Mouse (Mus musculus) heart, postnatal 0 days (tissue): Measurements from ENCODE around the gene Fxr2. TPM values are rescaled to one million over a fixed set of nuclear protein-coding genes. Genes with fewer than 3 reads are reported as not detected.
"Not testable (repeated sequence)": the region's sequence is repeated elsewhere in the genome, so short reads cannot be mapped to it uniquely, and the experiment has no call there.

Source experiments
- ATAC-seq: fragments of 200-750 bp; cut with Nextera tagmentation; 2 replicates; pipeline ENCODE4 v1.8.0; 2017; ENCODE audit warnings: low read depth, moderate number of reproducible peaks, moderate library complexity; ENCODE audit not compliant: insufficient read depth
- DNase-seq: peaks from one replicate; pipeline ENCODE4 v3.0.0-alpha.2; 2016; ENCODE audit warnings: low spot score
- H3K27ac ChIP-seq: fragments of 300-500 bp; sonication (generic); 2 replicates; pipeline ENCODE4 v1.5.1; 2014; ENCODE audit warnings: low read depth, mild to moderate bottlenecking
- H3K27me3 ChIP-seq: fragments of 300-500 bp; sonication (generic); 2 replicates; pipeline ENCODE4 v1.6.1; 2014; ENCODE audit warnings: low read length, mixed read lengths; ENCODE audit not compliant: control insufficient read depth, insufficient read depth
- H3K36me3 ChIP-seq: fragments of 300-500 bp; sonication (generic); replicated peaks from 2 replicates; pipeline ENCODE4 v1.6.1; 2014; ENCODE audit warnings: low read length, mixed read lengths; ENCODE audit not compliant: control insufficient read depth, insufficient read depth
- H3K4me1 ChIP-seq: fragments of 300-500 bp; sonication (generic); 2 replicates; pipeline ENCODE4 v1.6.1; 2014; ENCODE audit warnings: antibody characterized with exemption; ENCODE audit not compliant: control insufficient read depth, insufficient read depth
- H3K4me2 ChIP-seq: fragments of 300-500 bp; sonication (generic); 2 replicates; pipeline ENCODE4 v1.6.1; 2014; ENCODE audit warnings: low read depth, mild to moderate bottlenecking, low read length, moderate library complexity
- H3K4me3 ChIP-seq: fragments of 300-500 bp; sonication (generic); 2 replicates; pipeline ENCODE4 v1.5.1; 2014; ENCODE audit warnings: low read depth, low read length
- H3K9ac ChIP-seq: fragments of 300-500 bp; sonication (generic); replicated peaks from 2 replicates; pipeline ENCODE4 v1.6.1; 2014; ENCODE audit warnings: low read depth, low read length, mixed read lengths
- H3K9me3 ChIP-seq: fragments of 300-500 bp; sonication (generic); replicated peaks from 2 replicates; pipeline ENCODE4 v1.6.1; 2016; ENCODE audit warnings: low read length; ENCODE audit not compliant: control insufficient read depth
- CTCF ChIP-seq: IDR thresholded peaks from 2 replicates; pipeline ENCODE4 v1.5.1; 2016; ENCODE audit warnings: antibody characterized with exemption, control low read depth, low read depth
- EP300 ChIP-seq: IDR thresholded peaks from 2 replicates; pipeline ENCODE4 v1.6.1; 2016; ENCODE audit warnings: antibody characterized with exemption, low read depth
- WGBS: fragments of 180-500 bp; shearing (Covaris S2); extraction: QIAGEN DNeasy Blood & Tissue Kit; methylation state at CpG from one replicate; pipeline ENCODE4 v1.1.7; 2014; 5-methylcytosine and 5-hydroxymethylcytosine counted together
- polyA plus RNA-seq: library from polyadenylated mRNA; unstranded; fragments of >200 nt; fragmentation: Nextera tagmentation; extraction: Ambion mirVana; gene quantifications from 2 replicates; pipeline ENCODE4 v1.2.1, GENCODE M21; 2015
- total RNA-seq: library from RNA; depleted of rRNA; stranded (reverse); fragments of >200 nt; gene quantifications from 2 replicates; pipeline ENCODE4 v1.2.3, GENCODE M21; 2014; ENCODE audit warnings: low replicate concordance

The Fxr2 gene
- total and polyA plus RNA-seq, 2 experiments from 2014 or later = 15.8 to 64.7 TPM

DNA sequence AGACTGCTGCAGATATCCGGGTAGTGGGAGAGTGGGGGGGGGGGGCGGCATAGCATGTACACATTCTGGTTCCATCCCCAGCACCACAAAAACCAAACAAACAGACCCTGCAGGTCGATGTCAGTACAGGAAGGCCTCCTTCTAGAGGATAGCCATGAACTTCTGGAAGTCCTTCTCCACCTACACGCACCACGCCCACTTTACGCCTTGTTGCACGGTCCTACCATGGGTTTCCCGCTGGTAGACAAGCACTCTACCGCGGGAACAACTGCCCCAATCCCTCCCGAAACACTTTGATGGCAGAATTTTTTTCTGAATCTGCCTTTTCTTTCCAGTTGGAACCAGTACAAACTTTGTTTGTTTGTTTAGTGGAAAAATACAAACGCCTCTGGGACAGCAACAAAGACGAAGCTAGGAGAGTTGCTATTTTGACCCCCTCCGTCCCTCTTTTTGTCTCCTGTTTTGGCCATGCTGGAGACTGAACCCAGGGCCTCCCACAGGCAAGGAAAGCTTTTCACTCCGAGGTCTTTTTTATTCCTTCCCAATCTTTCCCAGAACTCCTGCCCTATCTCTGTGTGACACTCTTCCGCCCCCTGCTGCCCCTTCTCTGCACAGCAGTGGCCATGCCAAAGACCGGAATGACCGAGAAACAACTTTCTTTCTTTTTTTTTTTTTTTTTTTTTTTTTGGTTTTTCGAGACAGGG, 19.1 kb upstream of the Fxr2 start:
- ATAC-seq (peak; percentile 78), DNase-seq (peak; percentile 88)
- peak overlapping the region; percentile 44 for H3K4me2 ChIP-seq
- no peaks in the 10 kb centered on the region for H3K36me3 ChIP-seq
- no peak overlapping the region for H3K27ac ChIP-seq
- 15% methylated on average over 18 of the region's 19 CpGs for WGBS
- no peaks in the 10 kb centered on the region for H3K27me3 ChIP-seq
- peaks cover 5% of the 10 kb centered on the region; the same call in 1 of the 2 replicates for H3K4me1 ChIP-seq
- TF ChIP-seq CTCF (peak; percentile 92), EP300 (no peak)
- peak overlapping the region; percentile 34; the same call in 1 of the 2 replicates for H3K9ac ChIP-seq
- 0 out of 2 replicates have a peak overlapping the region, but pooled peaks have one; percentile 11 for H3K4me3 ChIP-seq
- H3K9me3 ChIP-seq = no peaks in the 10 kb centered on the region

DNA sequence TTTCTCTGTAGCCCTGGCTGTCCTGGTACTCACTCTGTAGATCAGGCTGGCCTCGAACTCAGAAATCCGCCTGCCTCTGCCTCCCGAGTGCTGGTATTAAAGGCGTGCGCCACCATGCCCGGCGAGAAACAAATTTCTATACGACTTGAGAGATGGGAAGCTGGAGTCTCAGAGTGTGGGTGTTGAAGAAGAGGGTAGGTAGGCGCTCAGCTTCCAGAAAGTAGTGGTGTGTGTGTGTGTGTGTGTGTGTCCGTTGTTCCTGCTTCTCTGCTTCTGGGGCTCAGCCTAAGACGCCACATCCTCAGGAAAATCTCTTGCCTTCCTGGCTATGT, 18.6 kb upstream of the Fxr2 start:
- DNase-seq, ATAC-seq, H3K36me3 ChIP-seq, H3K27ac ChIP-seq, H3K4me3 ChIP-seq, H3K27me3 ChIP-seq, H3K4me1 ChIP-seq, H3K9ac ChIP-seq, H3K9me3 ChIP-seq: not testable (repeated sequence)
- WGBS = 36% methylated on average over 11 of the region's 11 CpGs
- 0 out of 2 replicates have a peak overlapping the region, but pooled peaks have one; percentile 44 for H3K4me2 ChIP-seq

DNA sequence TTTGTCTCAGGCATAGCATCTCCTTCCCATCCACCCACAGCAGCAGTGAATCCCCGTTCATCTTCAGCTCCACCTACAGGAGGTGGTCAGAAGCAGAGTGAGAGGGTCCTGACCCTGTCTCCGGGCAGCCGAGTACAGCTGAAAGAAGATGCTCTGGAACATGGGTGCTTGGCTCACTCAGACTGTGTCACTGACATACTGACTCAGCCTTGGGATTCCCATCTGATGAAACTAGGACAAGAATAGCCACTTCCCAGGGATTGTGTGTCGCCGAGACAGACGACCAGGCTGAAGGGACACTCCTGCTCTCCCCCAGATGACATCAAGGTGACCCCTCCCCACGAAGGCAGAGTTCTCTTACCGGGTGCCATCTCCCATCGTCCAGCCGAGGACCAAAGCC, 16.0 kb upstream of the Fxr2 start:
- H3K27ac ChIP-seq = no peak overlapping the region
- DNase-seq (no peak), ATAC-seq (no peak)
- TF ChIP-seq CTCF (no peak), EP300 (no peak)
- H3K36me3 ChIP-seq = no peaks in the 10 kb centered on the region
- no peaks in the 10 kb centered on the region for H3K9me3 ChIP-seq
- no peak overlapping the region for H3K4me2 ChIP-seq
- H3K4me3 ChIP-seq = no peak overlapping the region
- 39% methylated on average over 10 of the region's 10 CpGs for WGBS
- no peaks in the 10 kb centered on the region for H3K27me3 ChIP-seq
- H3K4me1 ChIP-seq = peaks cover 9% of the 10 kb centered on the region
- H3K9ac ChIP-seq = no peak overlapping the region

DNA sequence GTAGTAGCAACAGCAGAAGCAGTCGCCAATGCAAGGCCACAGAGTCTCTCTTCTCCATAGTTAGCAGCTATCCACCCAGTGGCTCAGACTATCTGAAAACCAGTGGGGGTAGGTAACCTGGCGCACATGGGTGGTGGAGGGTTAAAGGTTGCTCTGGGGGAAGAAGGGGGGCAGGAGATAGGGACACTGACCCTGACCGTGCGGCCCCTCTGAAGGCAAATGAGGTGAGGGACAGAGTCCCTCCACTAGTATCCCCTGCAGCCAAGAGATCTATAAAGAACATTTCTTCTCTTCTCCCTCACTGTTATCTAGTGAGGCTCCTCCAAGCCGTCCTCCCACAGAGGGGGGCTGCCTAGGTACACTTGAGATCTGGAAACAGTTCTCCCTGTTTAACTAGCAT, 15.0 kb upstream of the Fxr2 start, which contains the start of gene Shbg:
Shbg (minus strand) TSS at position 101 of the 400 bp plus-strand sequence.
- 58% methylated on average over 5 of the region's 5 CpGs for WGBS
- Histone ChIP-seq H3K9ac (no peak within 1 kb of the TSS), H3K27me3 (no peaks in the 10 kb centered on the region), H3K4me2 (no peak within 1 kb of the TSS), H3K9me3 (no peaks in the 10 kb centered on the region), H3K4me1 (peaks cover 14% of the 10 kb centered on the region), H3K27ac (no peak within 1 kb of the TSS), H3K4me3 (no peak within 1 kb of the TSS), H3K36me3 (no peaks in the 10 kb centered on the region)
- ATAC-seq (no peak), DNase-seq (no peak)
- no peak for TF ChIP-seq EP300
- no peak for TF ChIP-seq CTCF

DNA sequence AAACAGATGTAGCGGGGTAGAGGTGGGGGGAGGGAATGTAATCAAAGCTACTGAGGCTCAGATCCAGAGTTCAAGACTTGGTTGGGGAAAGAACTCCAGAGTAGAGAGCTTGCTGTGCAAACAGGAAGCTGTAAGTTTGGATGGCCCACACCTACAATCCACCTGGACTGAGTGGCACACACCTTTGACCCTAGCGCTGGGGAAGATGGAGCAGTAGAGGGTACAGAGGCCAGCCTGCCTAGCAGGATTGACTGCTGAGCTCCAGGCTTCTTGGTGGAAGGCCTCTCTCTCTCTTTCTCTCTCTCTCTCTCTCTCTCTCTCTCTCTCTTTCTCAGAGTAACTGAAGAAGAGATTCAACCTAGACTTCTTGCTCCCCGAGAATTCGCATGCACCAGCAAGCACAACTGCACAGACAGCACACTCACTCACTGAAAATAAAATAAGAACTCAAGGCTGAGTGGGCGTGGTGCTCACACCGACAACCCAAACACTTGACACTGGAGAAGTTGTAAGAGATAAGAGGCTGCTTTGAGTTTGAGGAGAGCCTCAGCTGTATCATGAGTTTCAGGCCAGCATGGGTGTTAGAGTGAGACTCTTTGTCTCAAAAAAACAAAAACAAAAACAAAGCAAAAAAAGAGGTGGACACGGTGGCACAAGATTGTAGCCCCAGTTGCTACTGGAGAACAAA, 12.3 kb upstream of the Fxr2 start:
- Histone ChIP-seq H3K4me3 (no peak overlapping the region), H3K27me3 (no peaks in the 10 kb centered on the region), H3K4me2 (no peak overlapping the region), H3K4me1 (peaks cover 11% of the 10 kb centered on the region), H3K9me3 (no peaks in the 10 kb centered on the region), H3K9ac (no peak overlapping the region), H3K27ac (no peak overlapping the region), H3K36me3 (no peaks in the 10 kb centered on the region)
- ATAC-seq (no peak), DNase-seq (no peak)
- 61% methylated on average over 7 of the region's 7 CpGs for WGBS
- no peak for TF ChIP-seq EP300
- no peak for TF ChIP-seq CTCF
